Mouse (Mus musculus) fibroblast of lung, adult 2 months (primary cell): ENCODE data around the gene Kdm6a.

ENCODE experiments used
- DNase-seq: peaks from one replicate; pipeline ENCODE4 v3.0.0-alpha.2; 2011; ENCODE audit warnings: low read depth

The Kdm6a gene

DNA sequence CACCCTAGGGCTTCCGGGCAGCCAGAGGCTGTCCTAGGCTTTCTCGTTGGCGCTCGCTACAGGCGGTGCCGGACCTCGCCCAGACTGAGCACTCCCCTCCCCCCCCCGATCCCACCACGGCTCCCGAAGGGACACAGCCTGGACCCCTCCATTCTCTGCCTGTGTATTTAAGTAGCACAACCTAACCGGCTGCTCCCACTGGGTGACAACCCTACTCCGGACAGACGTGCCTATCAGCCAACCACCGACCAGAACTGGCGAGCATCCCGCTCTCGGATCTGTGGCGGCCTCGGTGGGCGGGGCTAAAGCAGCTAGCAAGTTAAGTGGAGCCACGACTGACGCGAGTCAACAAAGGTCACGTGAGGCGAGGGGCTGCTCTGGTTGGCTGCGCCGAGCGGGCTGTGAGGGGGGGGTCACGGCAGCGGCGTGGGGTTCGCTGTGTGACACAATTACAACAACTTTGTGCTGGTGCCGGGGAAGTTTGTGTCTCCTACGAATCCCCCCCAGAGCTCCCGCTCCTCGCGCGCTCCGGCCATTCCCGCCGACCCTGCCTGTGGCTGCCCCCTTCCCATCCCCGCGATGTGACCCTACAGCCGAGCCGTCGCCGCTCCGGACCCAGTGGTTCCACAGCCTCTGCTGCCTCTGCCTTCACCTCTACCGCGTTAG, at the start of gene Kdm6a:
Kdm6a (plus strand) TSS at position 384 of the 666 bp plus-strand sequence.
- DNase-seq: peak; percentile 88

DNA sequence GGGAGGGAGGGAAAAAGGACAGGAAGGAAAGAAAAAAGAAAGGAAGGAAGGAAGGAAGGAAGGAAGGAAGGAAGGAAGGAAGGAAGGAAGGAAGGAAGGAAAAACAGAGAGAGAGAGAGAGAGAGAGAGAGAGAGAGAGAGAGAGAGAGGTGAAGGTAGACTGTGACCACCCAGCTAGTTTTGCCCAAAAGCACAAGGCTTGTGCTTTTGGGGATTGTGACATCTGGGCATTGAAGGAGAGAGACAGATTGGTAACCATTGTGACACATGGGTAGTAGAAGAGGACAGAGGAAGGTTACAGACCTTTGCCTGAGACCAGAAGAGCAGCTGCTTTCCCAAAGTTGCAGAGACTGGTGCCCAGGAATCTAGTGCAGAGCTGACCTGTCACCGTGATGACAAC, 16.8 kb upstream of the Kdm6a start, which contains the start of gene Dusp21:
Dusp21 (plus strand) TSS at position 301 of the 400 bp plus-strand sequence.
- DNase-seq: no peak

DNA sequence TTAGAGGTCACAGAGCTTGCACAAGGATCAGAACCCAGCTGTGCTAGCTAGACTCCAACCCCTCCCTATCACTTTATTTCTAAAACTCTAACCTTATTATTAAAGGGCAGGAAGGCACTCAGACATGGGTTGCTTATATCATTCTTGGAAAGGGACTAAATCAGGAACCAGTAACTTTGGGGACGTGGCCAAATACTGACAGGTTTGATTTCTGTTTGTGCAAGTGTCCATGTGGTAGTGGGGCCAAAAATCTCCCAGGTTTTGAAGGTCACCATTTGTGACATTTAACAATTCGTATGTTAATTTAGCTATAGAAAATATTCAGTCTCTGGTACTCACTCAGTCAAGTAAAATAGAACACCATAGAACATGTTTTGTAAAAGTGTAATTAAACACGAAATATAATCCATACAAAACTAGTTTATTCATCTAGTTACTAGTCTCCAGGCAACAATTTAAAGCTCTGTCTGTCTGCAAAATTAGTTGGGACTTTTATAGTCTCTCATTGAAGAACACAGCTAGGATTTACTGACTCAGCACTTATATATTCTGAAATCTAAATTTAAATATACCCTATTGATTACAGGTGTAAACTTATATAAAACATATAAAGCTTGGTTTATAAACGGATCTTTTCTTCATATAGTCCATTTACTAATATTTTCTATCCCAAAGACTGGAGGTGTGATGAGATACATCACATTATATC, 1.5 kb upstream of the Kdm6a start:
- DNase-seq: no peak

DNA sequence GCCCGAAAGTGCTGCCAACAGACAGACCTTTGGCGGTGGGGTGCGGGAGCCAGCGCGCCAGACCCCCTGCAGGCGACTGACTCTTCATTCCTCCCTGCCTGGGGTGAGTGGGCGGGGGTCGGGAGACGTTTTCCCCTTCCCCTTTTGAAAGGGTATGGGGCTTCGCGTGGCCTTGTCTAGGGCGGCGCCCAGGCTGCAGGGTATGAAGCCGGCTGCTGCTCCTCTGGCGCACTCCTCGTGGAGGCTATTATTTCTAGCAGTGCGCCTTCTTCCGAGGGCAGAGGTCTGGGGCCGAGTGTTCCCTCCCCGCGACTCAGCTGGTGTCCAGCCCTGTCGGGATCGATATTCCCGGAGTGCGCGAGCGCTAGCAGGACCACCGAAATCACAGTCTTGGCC, 581 bp upstream of the Kdm6a start:
- no peak for DNase-seq

DNA sequence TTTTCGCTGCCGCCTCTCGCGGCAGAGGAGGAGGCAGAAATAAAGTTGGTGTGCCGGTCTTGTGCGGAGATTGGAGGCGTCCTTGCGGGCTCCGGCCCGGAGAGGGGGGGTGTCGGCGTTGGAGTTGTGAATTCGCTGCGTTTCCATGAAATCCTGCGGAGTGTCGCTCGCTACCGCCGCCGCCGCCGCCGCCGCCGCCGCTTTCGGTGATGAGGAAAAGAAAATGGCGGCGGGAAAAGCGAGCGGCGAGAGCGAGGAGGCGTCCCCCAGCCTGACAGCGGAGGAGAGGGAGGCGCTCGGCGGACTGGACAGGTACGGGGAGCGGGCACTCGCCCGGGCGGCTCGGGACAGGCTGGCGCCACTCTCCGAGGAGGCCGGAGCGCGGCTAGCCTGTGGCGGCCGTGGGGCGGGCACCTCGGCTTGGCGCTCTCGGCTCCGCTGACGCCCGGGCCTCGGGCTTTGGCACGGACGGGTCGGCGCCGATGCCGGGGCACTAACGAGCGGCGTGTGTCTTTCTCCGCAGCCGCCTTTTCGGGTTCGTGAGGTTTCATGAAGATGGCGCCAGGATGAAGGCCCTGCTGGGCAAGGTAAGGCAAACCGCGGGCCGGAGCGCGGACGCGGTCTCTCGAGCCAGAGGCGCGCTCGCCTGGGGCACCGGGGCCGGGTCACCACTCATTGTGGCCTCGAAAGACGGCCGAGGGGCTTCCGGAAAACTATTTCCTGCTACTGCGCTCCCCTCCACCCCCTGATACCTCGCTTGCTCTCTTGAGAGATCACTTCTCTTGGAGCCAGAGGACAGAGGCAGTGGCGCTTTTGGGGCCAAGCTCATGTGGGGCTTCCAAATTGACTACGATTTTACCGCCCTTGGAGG, 721 bp downstream of the Kdm6a start:
- no peak for DNase-seq

DNA sequence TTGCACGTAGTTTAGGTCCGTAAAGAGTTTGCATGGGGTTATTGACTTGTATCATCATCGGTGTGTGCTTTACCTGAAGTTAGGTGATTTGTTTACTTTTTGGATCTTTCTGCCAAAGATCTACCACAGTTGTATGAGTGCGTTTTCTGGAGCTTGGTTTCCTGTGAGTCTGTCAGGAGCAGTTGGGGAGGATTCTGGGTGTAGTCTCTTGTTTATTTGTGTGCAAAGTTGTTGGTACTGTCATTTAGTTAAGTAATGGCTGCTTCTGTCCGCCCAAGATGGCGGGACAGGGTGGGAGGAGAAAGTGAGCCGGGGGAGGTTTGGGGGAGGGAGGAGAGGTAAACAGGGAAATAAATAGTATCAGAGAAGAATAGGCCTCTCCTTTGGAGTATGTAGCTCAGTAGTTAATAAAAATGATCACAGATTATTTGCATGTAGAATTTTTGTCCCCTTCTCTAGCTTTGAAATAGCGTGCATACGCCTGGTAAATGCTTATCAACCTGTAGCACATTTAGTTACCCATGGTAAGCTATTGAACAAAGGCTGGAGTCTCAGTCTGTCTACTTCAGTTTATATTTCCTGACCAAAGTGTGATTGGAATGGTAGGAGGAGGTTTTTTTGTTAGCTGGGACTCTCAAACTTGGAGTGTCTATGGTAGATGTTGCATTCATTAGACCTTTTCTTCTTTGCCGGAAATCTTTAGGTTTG, 1.7 kb downstream of the Kdm6a start:
- no peak for DNase-seq

DNA sequence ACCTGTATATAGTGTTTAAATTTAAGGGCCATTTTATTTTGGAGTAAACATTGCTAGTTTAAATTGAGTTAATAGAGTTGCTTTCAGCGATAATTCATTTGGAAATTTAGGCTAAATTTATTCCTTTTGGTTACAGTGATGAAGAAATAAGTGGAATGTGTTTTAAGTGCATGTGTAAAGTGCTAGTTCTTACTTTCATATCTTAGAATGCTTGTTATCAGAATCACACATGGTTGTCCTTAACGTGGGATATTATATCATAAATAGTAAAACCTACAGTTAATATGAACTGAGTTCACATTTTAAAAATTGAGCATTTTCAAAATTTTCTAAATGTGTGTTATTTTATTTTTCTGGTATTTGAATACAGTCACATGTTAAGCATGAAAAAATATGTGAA, 2.7 kb downstream of the Kdm6a start:
- no peak for DNase-seq

DNA sequence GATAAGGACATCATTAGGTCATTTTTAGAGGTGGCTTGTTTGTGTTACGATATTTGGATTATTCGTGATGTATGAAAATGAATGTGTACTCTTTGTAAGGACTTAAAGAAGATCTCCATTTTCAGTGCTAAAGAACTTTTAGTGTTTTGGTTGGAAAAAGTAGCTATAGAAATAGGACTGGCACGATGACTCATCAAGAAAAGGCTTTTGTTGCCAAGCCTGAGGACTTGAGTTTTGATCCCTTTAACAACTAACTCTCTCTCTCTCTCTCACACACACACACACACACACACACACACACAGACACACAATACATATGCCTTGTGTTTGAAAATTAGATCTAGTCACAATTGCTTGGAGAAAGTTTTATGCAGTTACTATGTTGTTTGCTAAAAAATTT, 4.6 kb downstream of the Kdm6a start:
- no peak for DNase-seq

DNA sequence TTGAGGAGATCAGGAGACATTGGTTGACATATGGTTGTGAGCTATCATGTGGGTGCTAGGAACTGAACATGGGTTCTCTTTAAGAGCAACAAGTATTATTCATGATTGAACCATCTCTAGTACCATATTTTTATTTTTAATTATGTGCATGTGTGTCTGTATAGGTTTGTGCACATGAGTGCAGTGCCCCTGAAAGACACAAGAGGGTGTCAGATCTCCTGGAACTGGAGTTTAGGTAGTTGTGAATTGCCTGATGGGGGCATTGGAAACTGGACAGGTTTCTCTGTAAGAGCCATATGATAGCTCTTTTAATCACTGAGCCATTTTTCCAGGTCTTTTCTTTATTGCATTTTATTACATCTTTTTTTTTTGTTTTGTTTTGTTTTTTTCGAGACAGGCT, 6.6 kb downstream of the Kdm6a start:
- DNase-seq: no peak

DNA sequence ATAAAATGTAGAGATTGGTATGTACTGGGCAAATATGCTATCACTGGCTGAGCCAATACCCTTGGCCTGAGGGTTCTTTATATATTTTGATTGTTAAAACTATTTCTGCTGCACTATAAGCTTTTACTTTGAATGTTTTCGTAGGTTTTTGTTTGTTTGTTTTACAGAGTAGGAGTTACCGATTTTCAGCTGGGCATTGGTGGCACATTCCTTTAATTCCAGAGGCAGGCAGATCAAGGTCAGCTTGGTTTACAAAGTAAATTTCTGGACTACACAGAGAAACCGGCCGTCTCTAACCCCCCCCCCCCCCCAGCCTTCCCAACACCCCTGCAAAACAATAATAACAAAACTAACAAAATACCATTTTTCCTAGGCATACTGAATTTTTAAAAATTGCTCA, 12.5 kb downstream of the Kdm6a start:
- no peak for DNase-seq

DNA sequence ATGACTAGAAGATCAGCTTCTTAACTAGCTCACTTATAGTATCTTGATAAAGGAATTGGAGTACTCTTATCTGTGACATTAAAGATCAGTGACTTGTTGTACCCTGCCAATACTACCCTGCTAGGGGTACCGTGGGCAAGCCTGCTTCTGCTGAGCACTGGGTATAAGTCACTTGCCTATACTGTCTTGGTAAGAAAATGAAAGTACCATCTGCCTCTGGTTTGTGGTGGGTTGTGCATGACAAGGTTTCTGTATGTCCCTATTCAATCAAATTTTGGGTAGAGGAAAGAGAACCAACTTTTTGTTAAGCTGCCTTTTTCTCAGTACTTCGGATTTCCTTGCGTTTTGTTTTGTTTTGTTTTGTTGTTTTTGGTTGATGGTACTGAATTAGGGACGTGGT, 15.4 kb downstream of the Kdm6a start:
- no peak for DNase-seq

DNA sequence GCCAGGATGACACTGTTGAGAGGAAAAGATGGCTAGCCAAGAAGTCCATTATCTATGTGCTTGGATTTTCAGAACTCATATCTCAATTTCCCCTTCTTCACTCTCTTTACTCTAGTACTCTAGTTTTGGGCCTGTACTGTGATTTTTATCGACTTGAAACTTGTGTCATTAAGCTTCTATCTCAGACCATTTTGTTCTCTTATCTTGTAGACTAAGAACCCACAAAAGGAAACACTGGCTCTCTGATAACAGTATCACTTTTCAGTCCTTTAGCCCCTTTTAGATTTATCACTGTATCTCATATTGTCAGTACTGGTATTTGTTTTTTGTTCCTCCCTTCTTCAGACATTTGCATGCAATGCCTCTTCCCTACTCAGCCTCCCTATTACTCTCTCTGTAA, 17.1 kb downstream of the Kdm6a start:
- no peak for DNase-seq

DNA sequence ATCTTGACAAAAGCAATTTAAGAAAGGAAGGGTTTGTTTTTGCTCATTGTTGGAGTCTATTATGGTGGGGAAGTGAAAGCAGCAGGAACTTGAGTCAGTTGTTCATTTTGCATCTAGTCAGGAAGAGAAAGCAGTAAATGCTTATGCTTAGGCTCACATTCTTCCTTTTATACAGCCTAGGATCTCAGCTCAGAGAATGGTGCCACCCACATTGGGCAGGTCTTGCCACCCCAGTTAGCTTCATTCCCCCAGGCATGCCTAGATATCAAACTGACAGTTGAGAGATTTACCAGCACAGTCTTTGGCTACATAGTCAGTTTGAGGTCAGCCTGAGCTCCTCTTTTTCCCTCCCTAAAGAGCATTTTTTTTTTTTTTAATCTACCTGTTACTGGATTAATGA, 24.8 kb downstream of the Kdm6a start:
- no peak for DNase-seq

DNA sequence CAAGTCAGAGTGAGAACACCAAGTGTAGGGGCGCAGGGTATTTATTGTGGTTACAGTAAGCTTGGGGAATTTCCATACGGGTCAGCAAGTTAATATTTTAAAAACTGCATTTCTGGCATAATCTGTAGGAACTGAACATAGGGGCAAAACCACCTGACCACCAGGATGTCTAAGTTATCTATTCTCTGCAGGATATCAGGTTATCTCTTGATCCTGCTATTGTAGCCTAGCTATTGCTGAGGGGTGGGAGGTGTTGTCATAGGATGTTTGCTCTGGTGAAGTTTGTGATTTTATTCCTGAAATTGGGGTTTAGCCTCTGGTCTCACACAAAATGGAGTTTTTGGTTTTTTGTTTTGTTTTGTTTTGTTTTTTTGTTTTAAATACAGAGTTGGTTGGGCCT, 25.9 kb downstream of the Kdm6a start:
- DNase-seq: no peak

DNA sequence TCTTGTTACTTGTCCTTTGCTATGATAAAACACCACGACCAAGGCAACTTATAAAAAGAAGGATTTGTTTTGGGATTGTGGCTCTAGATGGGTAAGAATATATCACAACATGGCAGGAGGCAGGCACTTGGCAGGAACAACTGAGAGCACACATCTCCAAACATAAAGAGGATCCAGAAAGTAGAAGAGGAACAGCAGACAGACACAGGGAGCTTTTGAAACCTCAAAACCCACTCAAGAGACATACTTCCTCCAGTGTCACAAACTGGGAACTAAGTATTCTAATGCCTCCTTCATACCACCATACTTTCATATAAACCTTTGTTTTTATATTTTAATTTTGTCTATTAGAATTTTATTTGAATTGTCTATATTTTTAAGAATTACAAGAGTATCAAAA, 77.2 kb downstream of the Kdm6a start:
- no peak for DNase-seq

DNA sequence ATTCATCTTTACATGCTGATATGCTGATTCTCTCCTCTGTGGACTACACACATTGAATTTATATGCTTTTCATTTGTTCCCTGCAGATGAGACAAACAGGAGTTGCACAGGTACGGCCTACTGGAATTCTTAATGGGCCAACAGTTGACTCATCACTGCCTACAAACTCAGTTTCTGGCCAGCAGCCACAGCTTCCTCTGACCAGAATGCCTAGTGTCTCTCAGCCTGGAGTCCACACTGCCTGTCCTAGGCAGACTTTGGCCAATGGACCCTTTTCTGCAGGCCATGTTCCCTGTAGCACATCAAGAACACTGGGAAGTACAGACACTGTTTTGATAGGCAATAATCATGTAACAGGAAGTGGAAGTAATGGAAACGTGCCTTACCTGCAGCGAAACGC, 88.2 kb downstream of the Kdm6a start:
- DNase-seq: no peak

DNA sequence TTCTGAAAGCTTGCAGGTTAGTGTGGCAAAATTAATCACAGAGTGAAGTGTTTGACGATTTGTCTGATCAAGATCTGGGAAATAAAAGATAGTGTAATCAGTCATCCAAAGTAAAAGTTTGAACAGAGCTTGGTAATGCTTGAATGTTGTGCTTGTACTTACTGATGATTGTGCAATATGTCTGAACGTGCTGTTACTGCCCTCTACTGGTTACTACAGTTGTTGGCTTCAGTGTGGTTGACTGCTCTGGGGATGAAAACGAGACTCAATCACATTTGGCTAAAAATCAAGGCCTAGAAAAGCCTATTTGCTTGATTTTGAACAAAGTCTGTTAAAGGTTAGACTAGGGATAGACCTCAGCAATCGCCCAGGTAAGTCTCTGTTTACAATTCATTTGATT, 92.4 kb downstream of the Kdm6a start:
- DNase-seq: peak; percentile 49

DNA sequence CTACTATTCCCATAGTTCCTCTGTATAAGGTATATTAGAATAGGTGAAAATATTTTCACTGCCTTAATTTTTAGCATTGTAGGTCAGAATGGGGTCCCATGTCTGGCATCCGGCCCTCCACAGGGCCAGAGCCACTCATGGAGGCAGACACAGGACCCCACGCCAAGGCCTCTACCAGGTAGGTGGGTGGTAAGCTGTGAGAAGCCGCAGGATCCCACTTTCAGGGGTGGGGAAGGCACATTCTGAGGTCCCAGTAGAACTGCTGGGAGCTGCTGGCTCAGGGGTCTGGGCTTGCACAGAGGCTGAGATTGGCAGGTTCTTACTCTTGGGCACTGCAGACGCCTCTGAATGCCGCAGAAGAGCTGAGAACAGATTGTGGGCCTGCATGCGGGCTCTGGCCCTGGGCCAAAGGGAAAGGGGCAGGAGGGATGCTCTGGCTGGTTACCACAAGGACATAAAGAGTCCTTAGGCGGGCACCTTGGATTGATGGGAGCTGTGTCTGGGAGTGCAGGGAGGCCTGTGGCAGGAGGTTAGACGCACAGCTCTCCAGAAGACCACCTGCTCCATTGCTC, 95.9 kb downstream of the Kdm6a start:
- DNase-seq: no peak

DNA sequence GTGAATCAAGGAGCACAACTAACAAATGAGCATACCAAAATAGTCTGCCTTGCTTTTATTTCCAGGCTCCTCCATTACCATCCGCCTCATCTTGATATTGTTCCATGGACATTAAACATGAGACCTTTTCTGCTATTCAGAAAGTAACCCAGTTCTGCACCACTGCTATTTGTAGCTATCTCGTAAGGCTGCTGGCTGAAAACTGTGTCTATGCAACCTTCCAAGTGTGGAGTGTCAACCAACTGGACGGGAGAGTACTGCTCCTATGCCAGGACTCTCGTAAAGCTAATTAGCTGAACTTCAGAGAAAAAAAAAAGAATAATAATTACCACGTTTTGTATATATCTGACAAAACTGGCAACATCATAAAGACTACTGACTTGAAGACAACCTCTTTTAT, 116.2 kb downstream of the Kdm6a start:
- no peak for DNase-seq

DNA sequence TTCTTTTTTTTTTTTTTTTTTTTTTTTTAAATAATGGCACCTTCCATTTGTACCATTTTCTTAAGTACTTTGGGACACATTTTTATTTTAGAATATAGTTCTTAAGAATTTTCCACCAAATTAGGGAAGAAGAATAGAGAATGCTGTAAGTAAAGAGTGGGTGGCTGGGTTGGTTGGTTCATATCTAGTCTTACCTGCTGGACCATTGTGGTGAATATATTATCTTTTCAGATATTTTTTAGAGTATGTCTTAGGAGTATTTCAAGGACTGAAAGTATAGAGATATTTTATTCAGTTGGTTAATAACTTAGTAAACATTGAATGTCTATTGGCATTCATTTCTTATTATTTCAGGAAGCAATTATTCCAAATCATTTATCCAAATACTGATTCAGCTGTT, 117.8 kb downstream of the Kdm6a start:
- no peak for DNase-seq
